Mouse (Mus musculus) erythroid progenitor cell, adult 5-6 weeks (primary cell): ENCODE measurements around the gene Mrpl24. TPM values are rescaled to one million over a fixed set of nuclear protein-coding genes. Genes with fewer than 3 reads are reported as not detected.

Experiments
- ATAC-seq: replicated peaks from 2 replicates; pipeline ENCODE4 v1.8.0; 2016; ENCODE audit warnings: moderate number of reproducible peaks, mild to moderate bottlenecking, moderate TSS enrichment, inconsistent platforms; ENCODE audit not compliant: poor library complexity, low FRiP score, severe bottlenecking
- total RNA-seq, 2 experiments: library from RNA; stranded (forward) in 1 of 2; stranded (reverse) in 1 of 2; fragments of 150-400 nt in 1 of 2; fragments of 186-747, 209-891 nt in 1 of 2; gene quantifications; 2 replicates each; pipeline versions ENCODE4 v1.2.3 to v1.2.4; 2015 to 2017; ENCODE audit warnings: low replicate concordance in 2 of 2

The Mrpl24 gene
- total RNA-seq, 2 experiments from 2014 or later: 38.0 to 70.4 TPM

GRCm38 (mm10) chr3:87909381-87909780, 9.9 kb upstream of the Mrpl24 start:
- ATAC-seq: no peak

DNA sequence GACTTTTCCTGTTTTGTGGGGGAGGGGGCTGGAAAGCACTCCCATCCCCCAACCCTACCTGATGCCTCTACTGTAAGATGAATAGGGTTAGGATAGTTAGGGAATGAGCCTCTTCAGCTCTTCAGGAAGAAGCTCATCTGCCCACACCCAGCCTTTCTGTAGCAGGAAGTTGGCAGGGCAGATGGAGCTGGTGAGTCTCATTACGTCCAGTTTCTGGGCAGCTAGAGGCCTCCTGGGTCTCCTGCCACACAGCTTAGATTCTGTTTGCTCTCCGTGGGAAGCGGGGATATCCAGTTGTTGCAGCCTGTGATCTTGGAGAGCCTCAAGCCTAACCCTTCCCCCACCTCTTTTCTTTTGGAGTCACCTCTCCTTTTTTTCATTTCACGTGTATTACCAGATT, 9.4 kb upstream of the Mrpl24 start:
- ATAC-seq: no peak

- ATAC-seq: no peak
Observed at GRCm38 (mm10) chr3:87910573-87911141, 8.6 kb upstream of the Mrpl24 start.

DNA sequence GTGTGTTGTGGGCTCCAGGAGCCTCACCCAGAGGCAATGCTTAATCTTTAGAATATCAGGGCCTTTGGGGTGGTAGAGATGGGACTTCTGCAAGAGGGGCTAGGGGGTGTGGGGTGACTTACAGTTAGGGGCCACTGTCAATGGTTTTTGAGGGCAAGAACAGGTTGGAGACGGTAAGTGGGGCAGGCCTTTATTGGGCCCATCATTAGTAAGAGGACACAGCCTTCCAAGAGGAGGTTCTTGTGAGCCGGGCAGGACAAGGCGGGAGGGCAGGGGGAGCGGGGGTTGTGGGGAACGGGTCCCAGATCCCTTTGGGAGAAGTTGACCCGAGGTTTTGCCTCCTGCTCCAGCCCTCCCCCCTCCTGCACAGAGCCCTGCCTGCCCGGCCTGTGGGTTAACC, 5.8 kb upstream of the Mrpl24 start:
- no peak for ATAC-seq

GRCm38 (mm10) chr3:87913891-87914290, 5.4 kb upstream of the Mrpl24 start:
- ATAC-seq: no peak

- no peak for ATAC-seq
Observed at GRCm38 (mm10) chr3:87916990-87917389, 2.3 kb upstream of the Mrpl24 start.

GRCm38 (mm10) chr3:87918551-87918950, 755 bp upstream of the Mrpl24 start:
- ATAC-seq: no peak

GRCm38 (mm10) chr3:87920270-87920943, 1.1 kb downstream of the Mrpl24 start:
- no peak for ATAC-seq

DNA sequence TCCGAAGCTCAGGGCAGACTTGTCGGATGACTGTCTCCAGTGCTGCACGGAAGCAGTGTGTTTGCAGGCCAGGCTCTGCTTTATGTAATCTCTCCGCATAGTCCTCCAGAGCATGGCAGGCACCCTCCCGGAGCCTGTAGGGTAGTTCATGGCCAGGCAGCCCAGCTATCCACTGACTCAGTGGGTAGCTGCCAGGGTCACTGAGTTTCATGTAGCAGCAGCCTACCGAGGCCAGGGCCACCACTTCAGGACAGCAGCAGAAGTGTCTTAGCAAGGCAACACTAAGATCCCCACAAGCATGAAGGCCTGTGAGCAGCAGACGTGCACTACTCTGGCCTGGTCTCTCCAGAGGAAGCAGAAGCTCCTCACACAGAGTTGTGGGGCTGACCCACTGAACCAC, 5.7 kb downstream of the Mrpl24 start:
- no peak for ATAC-seq

- no peak for ATAC-seq
Observed at GRCm38 (mm10) chr3:87927452-87927851, 8.1 kb downstream of the Mrpl24 start.

GRCm38 (mm10) chr3:87929341-87930077, 10.2 kb downstream of the Mrpl24 start:
- ATAC-seq: peak; percentile 62

- ATAC-seq: peak; percentile 88
Observed at GRCm38 (mm10) chr3:87930078-87930795, 10.9 kb downstream of the Mrpl24 start, which contains the start of the genes Isg20l2 and Rrnad1. TSS of gene Isg20l2 (plus strand) at chr3:87930314. TSS of gene Rrnad1 (minus strand) at chr3:87930717.

DNA sequence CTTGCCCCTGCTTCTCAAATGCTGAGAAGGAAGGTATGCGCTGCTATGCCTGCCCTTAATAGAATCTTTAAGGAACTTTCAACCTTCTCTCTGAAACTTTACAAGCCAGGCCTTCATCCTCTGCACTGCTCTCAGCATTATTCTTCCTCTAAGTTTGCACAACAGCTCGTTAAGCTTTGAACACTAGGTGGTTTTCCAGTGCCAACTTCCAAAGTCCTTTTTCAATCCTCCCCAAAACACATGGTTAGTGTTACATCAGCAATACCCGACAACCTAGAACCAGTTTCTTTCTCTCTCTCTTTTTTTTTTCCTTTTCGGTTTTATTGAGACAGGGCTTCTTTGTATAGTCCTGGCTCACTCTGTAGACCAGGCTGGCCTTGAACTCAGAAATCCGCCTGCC, 14.7 kb downstream of the Mrpl24 start:
- no peak for ATAC-seq

GRCm38 (mm10) chr3:87934501-87934900, 15.2 kb downstream of the Mrpl24 start:
- ATAC-seq: no peak

DNA sequence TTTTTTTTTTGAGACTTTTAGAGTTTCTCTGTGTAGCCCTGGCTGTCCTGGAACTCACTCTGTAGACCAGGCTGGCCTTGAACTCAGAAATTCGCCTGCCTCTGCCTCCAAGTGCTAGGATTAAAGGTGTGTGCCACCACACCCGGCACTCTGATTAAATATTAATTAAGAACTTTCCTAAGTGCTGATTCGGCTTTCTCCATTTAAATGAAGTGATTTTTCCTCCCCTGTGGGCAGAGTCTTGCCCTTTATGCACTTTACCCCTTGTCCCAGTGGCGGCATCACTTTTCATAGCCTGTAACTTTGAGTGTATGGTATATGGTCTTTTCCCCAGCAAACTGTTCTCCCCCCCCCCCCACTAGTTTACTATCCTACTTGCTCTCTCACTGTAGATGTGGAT, 15.9 kb downstream of the Mrpl24 start:
- ATAC-seq: no peak

DNA sequence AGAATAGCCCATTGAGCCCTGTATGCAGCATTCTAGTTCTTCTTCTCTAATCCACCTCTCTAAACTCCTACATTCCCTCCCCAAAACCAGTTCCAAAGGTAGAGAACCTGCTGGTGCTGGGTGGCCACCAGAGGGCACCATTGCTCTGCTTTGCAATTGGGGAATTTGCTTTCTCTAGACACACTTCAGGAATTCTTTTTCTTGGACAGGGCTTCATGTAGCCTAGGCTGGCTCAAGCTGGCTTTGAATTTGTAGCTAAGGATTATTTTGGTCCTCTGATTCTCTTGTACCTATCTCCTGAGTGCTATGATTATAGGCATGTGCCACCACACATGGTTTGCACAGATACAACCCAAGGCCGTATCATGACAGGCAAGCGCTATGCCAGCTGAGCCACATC, 16.5 kb downstream of the Mrpl24 start:
- peak; percentile 74 for ATAC-seq

- ATAC-seq: no peak
Observed at GRCm38 (mm10) chr3:87940611-87941010, 21.3 kb downstream of the Mrpl24 start.

GRCm38 (mm10) chr3:87942471-87942870, 23.2 kb downstream of the Mrpl24 start:
- no peak for ATAC-seq

DNA sequence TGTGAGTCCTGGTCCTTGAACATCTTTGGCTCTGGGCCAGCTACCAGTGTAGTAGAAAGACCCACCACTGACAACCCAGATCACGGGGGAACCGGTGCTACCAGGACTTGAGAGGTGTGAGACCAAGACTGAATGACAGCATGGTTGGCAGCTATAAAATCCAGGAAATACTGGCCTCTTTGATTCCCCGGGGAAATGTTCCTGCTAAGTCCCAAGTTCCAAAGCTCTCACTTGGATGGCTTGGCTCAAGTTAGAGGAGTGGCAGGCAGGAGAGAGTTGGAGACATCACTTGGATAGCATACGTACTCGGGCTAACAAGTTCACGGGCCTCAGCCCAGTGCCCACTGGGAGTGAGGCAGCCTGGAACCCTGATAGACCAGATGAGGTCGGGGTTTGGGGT, 24.3 kb downstream of the Mrpl24 start:
- ATAC-seq: no peak

DNA sequence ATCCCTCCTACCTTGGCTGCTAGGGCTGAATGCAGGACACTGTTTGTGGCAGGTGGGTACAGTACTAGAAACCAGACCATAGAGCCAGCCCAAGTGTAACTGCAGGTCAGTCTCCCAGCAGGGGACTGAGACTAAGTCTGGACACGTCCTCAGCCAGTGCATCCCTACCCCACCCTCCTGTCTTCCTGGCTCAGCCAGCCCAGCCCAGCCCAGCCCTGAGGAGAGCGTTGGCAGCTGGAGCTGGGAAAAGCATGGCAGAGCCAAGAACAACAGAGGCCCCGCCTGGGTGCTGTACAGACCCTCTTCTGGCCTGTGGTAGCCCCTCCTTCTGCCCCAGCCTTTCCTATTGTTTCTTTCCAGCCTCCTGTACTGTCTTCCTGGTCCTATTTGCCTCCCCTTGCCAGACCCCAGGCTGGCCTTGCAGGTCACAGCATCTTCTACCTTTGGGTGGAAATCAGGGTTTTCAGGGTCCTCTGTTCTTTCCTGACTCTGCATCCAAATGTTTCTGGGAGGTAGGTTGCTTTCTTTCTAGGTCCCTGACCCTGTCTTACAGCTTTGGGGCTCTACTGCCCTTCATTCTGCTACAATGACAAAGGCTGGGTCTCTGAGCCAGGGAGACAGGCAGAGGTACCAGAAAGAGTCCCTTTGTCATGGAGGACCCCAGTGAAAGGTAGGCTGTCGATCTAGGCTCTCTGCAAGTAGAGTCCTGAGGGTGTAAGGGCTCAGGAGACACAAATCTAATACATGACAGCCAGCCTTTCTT, 25.7 kb downstream of the Mrpl24 start:
- ATAC-seq: no peak
